Mouse (Mus musculus) T-cell, adult 2 months (primary cell): Measurements from ENCODE around the gene Tiparp.
A peak's percentile ranks its signal among the peaks of the same experiment; 100 is the strongest.

Source experiments
- DNase-seq: peaks from one replicate; pipeline ENCODE4 v3.0.0; 2022; ENCODE audit warnings: low spot score

Gene Tiparp

GRCm38 (mm10) chr3:65527691-65528601, at the start of gene Tiparp:
Gene Tiparp (plus strand): TSS chr3:65528410.
- DNase-seq = peak; percentile 91

- no peak for DNase-seq
Measured at GRCm38 (mm10) chr3:65480676-65481075, 47.5 kb upstream of the Tiparp start.

GRCm38 (mm10) chr3:65482266-65482665, 45.9 kb upstream of the Tiparp start:
- no peak for DNase-seq

- DNase-seq = no peak
Measured at GRCm38 (mm10) chr3:65482698-65483407, 45.4 kb upstream of the Tiparp start.

- DNase-seq = no peak
Measured at GRCm38 (mm10) chr3:65484161-65484733, 44.0 kb upstream of the Tiparp start.

- no peak for DNase-seq
Measured at GRCm38 (mm10) chr3:65487419-65488088, 40.7 kb upstream of the Tiparp start.

GRCm38 (mm10) chr3:65488556-65489244, 39.5 kb upstream of the Tiparp start:
- no peak for DNase-seq

- no peak for DNase-seq
Measured at GRCm38 (mm10) chr3:65489601-65490000, 38.6 kb upstream of the Tiparp start.

- DNase-seq = no peak
Measured at GRCm38 (mm10) chr3:65494291-65494763, 33.9 kb upstream of the Tiparp start.

- DNase-seq = no peak
Measured at GRCm38 (mm10) chr3:65507766-65508165, 20.4 kb upstream of the Tiparp start.

GRCm38 (mm10) chr3:65510588-65510987, 17.6 kb upstream of the Tiparp start:
- DNase-seq = no peak

- DNase-seq = no peak
Measured at GRCm38 (mm10) chr3:65515751-65516150, 12.5 kb upstream of the Tiparp start.

GRCm38 (mm10) chr3:65516526-65516925, 11.7 kb upstream of the Tiparp start:
- no peak for DNase-seq

- no peak for DNase-seq
Measured at GRCm38 (mm10) chr3:65517141-65517540, 11.1 kb upstream of the Tiparp start.

- DNase-seq = no peak
Measured at GRCm38 (mm10) chr3:65517747-65518527, 10.3 kb upstream of the Tiparp start.

GRCm38 (mm10) chr3:65521391-65521790, 6.8 kb upstream of the Tiparp start:
- DNase-seq = no peak

GRCm38 (mm10) chr3:65523397-65523796, 4.8 kb upstream of the Tiparp start:
- DNase-seq = no peak

- DNase-seq = no peak
Measured at GRCm38 (mm10) chr3:65525731-65526130, 2.5 kb upstream of the Tiparp start.

GRCm38 (mm10) chr3:65527196-65527595, 1.0 kb upstream of the Tiparp start:
- DNase-seq = no peak

- peak; percentile 33 for DNase-seq
Measured at GRCm38 (mm10) chr3:65528614-65529470, 632 bp downstream of the Tiparp start.
